Mouse (Mus musculus) cerebellum, adult 2 months (tissue): ENCODE data around the gene Fcgr4.

Source experiments
- CTCF ChIP-seq: fragments of 200-500 bp; IDR thresholded peaks from 2 replicates; pipeline ENCODE4 v1.5.1; 2011; ENCODE audit warnings: low read depth, mild to moderate bottlenecking, control low read depth, low read length, moderate library complexity, borderline replicate concordance; ENCODE audit not compliant: insufficient read depth
- POLR2A ChIP-seq: fragments of 200-500 bp; IDR thresholded peaks from 2 replicates; pipeline ENCODE4 v1.6.1; 2011; ENCODE audit warnings: low read length, control low read depth, borderline replicate concordance; ENCODE audit not compliant: insufficient read depth

GRCm38 (mm10) chr1:171005586-171005985, 13.1 kb upstream of the Fcgr4 start:
- no peak for TF ChIP-seq POLR2A
- no peak for TF ChIP-seq CTCF
